Mouse (Mus musculus): ENCODE data around the gene Aldh9a1. TPM values are rescaled to one million over a fixed set of nuclear protein-coding genes. Genes with fewer than 3 reads are reported as not detected.

Gene Aldh9a1
- polyA plus RNA-seq, 1 experiment from 2014 or later = 36.5 TPM

- ATAC-seq (ENCODE audit: insufficient number of reproducible peaks, low FRiP score, low TSS enrichment, low read depth) (no peak), DNase-seq (ENCODE audit: low spot score) (no peak)
- H3K9me3 ChIP-seq (ENCODE audit: control insufficient read depth, low read length) = no peaks in the 10 kb centered on the region
- no peak overlapping the region for H3K4me3 ChIP-seq (ENCODE audit: low read depth, low read length)
- H3K4me1 ChIP-seq (ENCODE audit: control insufficient read depth, insufficient read depth, low read length) = peaks cover 6% of the 10 kb centered on the region; the same call in 1 of the 2 replicates
- 75% methylated on average over 4 of the region's 4 CpGs for WGBS
- peaks cover 6% of the 10 kb centered on the region; the same call in 1 of the 2 replicates for H3K27me3 ChIP-seq (ENCODE audit: control insufficient read depth, insufficient read depth, low read length)
- no peak overlapping the region for H3K4me2 ChIP-seq (ENCODE audit: low read depth, severe bottlenecking)
- no peak overlapping the region for H3K27ac ChIP-seq (replicated peaks; ENCODE audit: low read depth, low read length)
- H3K36me3 ChIP-seq (ENCODE audit: control insufficient read depth, insufficient read depth, low read length) = no peaks in the 10 kb centered on the region
- H3K9ac ChIP-seq (ENCODE audit: low read length) = no peak overlapping the region
Measured at GRCm38 (mm10) chr1:167390381-167390780, 40.6 kb downstream of the Aldh9a1 start.

GRCm38 (mm10) chr1:167391241-167391640 lies 41.5 kb downstream of the Aldh9a1 start:
- Histone ChIP-seq H3K27ac (replicated peaks; ENCODE audit: low read depth, low read length) (no peak overlapping the region), H3K4me3 (ENCODE audit: low read depth, low read length) (no peak overlapping the region), H3K4me2 (ENCODE audit: low read depth, severe bottlenecking) (no peak overlapping the region), H3K27me3 (ENCODE audit: control insufficient read depth, insufficient read depth, low read length) (peaks cover 6% of the 10 kb centered on the region; the same call in 1 of the 2 replicates), H3K36me3 (ENCODE audit: control insufficient read depth, insufficient read depth, low read length) (no peaks in the 10 kb centered on the region), H3K4me1 (ENCODE audit: control insufficient read depth, insufficient read depth, low read length) (peaks cover 6% of the 10 kb centered on the region; the same call in 1 of the 2 replicates), H3K9ac (ENCODE audit: low read length) (no peak overlapping the region), H3K9me3 (ENCODE audit: control insufficient read depth, low read length) (no peaks in the 10 kb centered on the region)
- 79% methylated on average over 6 of the region's 6 CpGs for WGBS
- DNase-seq (ENCODE audit: low spot score) = no peak
- ATAC-seq (ENCODE audit: insufficient number of reproducible peaks, low FRiP score, low TSS enrichment, low read depth) = no peak

DNA sequence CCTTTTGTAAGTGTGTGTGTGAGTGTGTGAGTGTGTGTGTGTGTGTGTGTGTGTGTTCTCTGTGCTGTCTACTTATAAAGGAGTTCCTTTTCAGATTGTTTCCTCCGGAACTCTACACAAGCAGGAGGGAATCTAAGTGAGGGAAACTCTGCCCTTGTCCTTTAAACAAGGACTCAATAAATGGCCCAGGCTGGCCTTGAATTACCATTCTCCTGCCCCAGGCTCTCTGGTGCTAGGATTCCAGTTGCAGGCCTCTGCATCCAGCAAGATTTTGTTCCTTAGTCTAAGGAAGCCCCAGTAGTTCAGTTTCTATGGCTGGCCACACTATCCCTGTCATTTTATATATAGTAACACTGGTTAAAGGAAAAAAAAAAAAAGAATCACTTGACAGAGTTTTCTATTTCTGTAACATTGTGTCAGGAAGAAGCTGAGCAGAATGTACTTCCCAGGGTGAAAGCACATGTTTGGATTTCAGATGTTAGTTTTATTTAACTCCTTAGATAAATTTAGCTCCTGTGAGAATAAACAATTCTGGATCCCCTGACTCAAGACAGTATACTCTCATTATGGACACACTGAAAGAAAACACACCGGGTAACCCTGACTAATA lies 42.3 kb downstream of the Aldh9a1 start:
- DNase-seq (ENCODE audit: low spot score) = no peak
- WGBS = 48% methylated on average over 2 of the region's 2 CpGs
- H3K9me3 ChIP-seq (ENCODE audit: control insufficient read depth, low read length) = no peaks in the 10 kb centered on the region
- 0 out of 2 replicates have a peak overlapping the region, but pooled peaks have one; percentile 5 for H3K9ac ChIP-seq (ENCODE audit: low read length)
- ATAC-seq (ENCODE audit: insufficient number of reproducible peaks, low FRiP score, low TSS enrichment, low read depth) = no peak
- no peak overlapping the region; the same call in 1 of the 2 replicates for H3K4me2 ChIP-seq (ENCODE audit: low read depth, severe bottlenecking)
- H3K27ac ChIP-seq (replicated peaks; ENCODE audit: low read depth, low read length) = no peak overlapping the region
- peaks cover 6% of the 10 kb centered on the region; the same call in 1 of the 2 replicates for H3K4me1 ChIP-seq (ENCODE audit: control insufficient read depth, insufficient read depth, low read length)
- H3K4me3 ChIP-seq (ENCODE audit: low read depth, low read length) = no peak overlapping the region
- peaks cover 6% of the 10 kb centered on the region; the same call in 1 of the 2 replicates for H3K27me3 ChIP-seq (ENCODE audit: control insufficient read depth, insufficient read depth, low read length)
- H3K36me3 ChIP-seq (ENCODE audit: control insufficient read depth, insufficient read depth, low read length) = no peaks in the 10 kb centered on the region

DNA sequence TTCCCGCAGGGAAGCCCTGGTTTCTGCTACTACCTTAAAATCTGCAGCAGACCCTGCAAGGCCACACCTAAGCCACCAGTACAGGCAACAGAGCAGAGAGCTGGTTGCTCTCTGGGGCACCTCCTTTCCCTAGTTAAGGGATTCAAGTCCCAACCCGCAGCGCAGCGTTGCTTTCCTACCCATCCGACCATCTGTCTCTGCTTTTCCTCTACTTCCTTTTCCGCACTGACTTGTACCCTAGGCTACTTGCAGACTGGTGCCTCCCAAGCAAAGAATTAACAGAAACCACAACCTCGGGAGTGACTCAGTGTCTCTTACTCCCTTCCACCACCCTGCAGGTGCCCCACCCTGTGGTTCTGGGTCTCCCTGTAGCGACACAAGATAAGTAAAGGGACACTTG lies 42.9 kb downstream of the Aldh9a1 start:
- Histone ChIP-seq H3K9me3 (ENCODE audit: control insufficient read depth, low read length) (no peaks in the 10 kb centered on the region), H3K4me2 (ENCODE audit: low read depth, severe bottlenecking) (peak overlapping the region; percentile 88), H3K27me3 (ENCODE audit: control insufficient read depth, insufficient read depth, low read length) (peaks cover 6% of the 10 kb centered on the region; the same call in 1 of the 2 replicates), H3K36me3 (ENCODE audit: control insufficient read depth, insufficient read depth, low read length) (no peaks in the 10 kb centered on the region), H3K4me1 (ENCODE audit: control insufficient read depth, insufficient read depth, low read length) (peaks cover 6% of the 10 kb centered on the region; the same call in 1 of the 2 replicates), H3K27ac (replicated peaks; ENCODE audit: low read depth, low read length) (no peak overlapping the region), H3K4me3 (ENCODE audit: low read depth, low read length) (peak overlapping the region; percentile 58; the same call in 1 of the 2 replicates), H3K9ac (ENCODE audit: low read length) (peak overlapping the region; percentile 5; the same call in 1 of the 2 replicates)
- ATAC-seq (ENCODE audit: insufficient number of reproducible peaks, low FRiP score, low TSS enrichment, low read depth) (no peak), DNase-seq (ENCODE audit: low spot score) (no peak)
- WGBS = 9% methylated on average over 8 of the region's 8 CpGs

- Histone ChIP-seq H3K4me2 (ENCODE audit: low read depth, severe bottlenecking) (peak overlapping the region; percentile 88), H3K4me3 (ENCODE audit: low read depth, low read length) (peak overlapping the region; percentile 58), H3K9ac (ENCODE audit: low read length) (peak overlapping the region; percentile 94; the same call in 1 of the 2 replicates), H3K27me3 (ENCODE audit: control insufficient read depth, insufficient read depth, low read length) (peaks cover 6% of the 10 kb centered on the region; the same call in 1 of the 2 replicates), H3K27ac (replicated peaks; ENCODE audit: low read depth, low read length) (no peak overlapping the region), H3K9me3 (ENCODE audit: control insufficient read depth, low read length) (no peaks in the 10 kb centered on the region), H3K4me1 (ENCODE audit: control insufficient read depth, insufficient read depth, low read length) (peaks cover 6% of the 10 kb centered on the region; the same call in 1 of the 2 replicates), H3K36me3 (ENCODE audit: control insufficient read depth, insufficient read depth, low read length) (no peaks in the 10 kb centered on the region)
- no peak for DNase-seq (ENCODE audit: low spot score)
- under 1% methylated on average over 15 of the region's 15 CpGs for WGBS
- ATAC-seq (ENCODE audit: insufficient number of reproducible peaks, low FRiP score, low TSS enrichment, low read depth) = peak; percentile 48
Measured at GRCm38 (mm10) chr1:167393281-167393680, 43.5 kb downstream of the Aldh9a1 start.

- H3K9me3 ChIP-seq (ENCODE audit: control insufficient read depth, low read length) = no peaks in the 10 kb centered on the region
- H3K4me2 ChIP-seq (ENCODE audit: low read depth, severe bottlenecking) = peak within 1 kb of the TSS; percentile 88
- peaks cover 6% of the 10 kb centered on the region; the same call in 1 of the 2 replicates for H3K27me3 ChIP-seq (ENCODE audit: control insufficient read depth, insufficient read depth, low read length)
- H3K9ac ChIP-seq (ENCODE audit: low read length) = peak within 1 kb of the TSS; percentile 94
- ATAC-seq (ENCODE audit: insufficient number of reproducible peaks, low FRiP score, low TSS enrichment, low read depth) (peak; percentile 96), DNase-seq (ENCODE audit: low spot score) (peak; percentile 97)
- H3K27ac ChIP-seq (replicated peaks; ENCODE audit: low read depth, low read length) = peak within 1 kb of the TSS; percentile 89
- H3K4me1 ChIP-seq (ENCODE audit: control insufficient read depth, insufficient read depth, low read length) = peaks cover 6% of the 10 kb centered on the region; the same call in 1 of the 2 replicates
- peak within 1 kb of the TSS; percentile 58 for H3K4me3 ChIP-seq (ENCODE audit: low read depth, low read length)
- WGBS = under 1% methylated on average over 45 of the region's 45 CpGs
- H3K36me3 ChIP-seq (ENCODE audit: control insufficient read depth, insufficient read depth, low read length) = no peaks in the 10 kb centered on the region
Measured at GRCm38 (mm10) chr1:167393683-167394492, 44.1 kb downstream of the Aldh9a1 start, which contains the start of gene Mgst3. Mgst3 (minus strand) TSS chr1:167393841.

DNA sequence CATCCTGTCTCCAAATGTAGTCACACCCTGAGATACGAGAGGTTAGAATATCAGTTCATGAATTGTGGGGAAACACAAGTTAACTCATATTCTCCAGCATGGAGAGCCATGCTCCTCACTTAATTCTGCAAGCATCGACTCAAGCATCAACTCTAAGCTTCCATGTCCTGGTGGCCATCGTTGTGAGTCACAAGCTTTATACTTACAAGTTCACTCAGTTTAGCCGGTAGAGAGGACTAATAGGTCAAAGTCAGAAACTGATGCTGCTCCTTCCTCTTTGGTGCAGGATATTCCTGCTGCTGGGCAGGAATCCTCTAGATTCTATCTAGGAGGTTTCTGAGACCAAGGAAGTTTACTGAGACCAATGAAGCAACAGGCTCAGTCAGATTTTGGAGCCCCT lies 55.4 kb downstream of the Aldh9a1 start:
- Histone ChIP-seq H3K27ac (replicated peaks; ENCODE audit: low read depth, low read length) (no peak overlapping the region), H3K9ac (ENCODE audit: low read length) (no peak overlapping the region), H3K9me3 (ENCODE audit: control insufficient read depth, low read length) (no peaks in the 10 kb centered on the region), H3K4me3 (ENCODE audit: low read depth, low read length) (no peak overlapping the region), H3K36me3 (ENCODE audit: control insufficient read depth, insufficient read depth, low read length) (no peaks in the 10 kb centered on the region), H3K27me3 (ENCODE audit: control insufficient read depth, insufficient read depth, low read length) (0 out of 2 replicates have a peak, but pooled peaks cover 2% of the 10 kb centered on the region), H3K4me2 (ENCODE audit: low read depth, severe bottlenecking) (no peak overlapping the region), H3K4me1 (ENCODE audit: control insufficient read depth, insufficient read depth, low read length) (no peaks in the 10 kb centered on the region)
- WGBS = 85% methylated on average over 4 of the region's 4 CpGs
- ATAC-seq (ENCODE audit: insufficient number of reproducible peaks, low FRiP score, low TSS enrichment, low read depth) = no peak
- DNase-seq (ENCODE audit: low spot score) = no peak

DNA sequence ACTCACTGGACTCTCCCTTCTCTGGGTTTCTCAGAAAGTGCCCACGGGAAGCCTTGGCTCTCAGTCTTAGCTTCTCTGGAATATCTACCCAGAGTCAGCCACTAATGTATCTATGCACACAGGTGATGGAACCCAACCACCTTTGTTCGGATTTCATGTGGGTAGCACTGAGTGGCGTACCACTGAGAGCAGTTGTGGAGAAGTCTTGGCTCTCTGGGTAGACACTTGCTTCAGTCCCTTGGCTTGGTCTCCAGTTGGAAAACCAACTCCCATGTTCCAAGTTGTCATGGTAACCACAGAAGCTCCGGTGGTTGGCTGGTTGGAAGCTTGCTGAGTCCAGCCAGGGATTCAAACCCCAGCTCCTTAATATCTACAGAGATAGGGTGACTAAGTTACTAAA lies 59.8 kb downstream of the Aldh9a1 start:
- Histone ChIP-seq H3K36me3 (ENCODE audit: control insufficient read depth, insufficient read depth, low read length) (no peaks in the 10 kb centered on the region), H3K4me3 (ENCODE audit: low read depth, low read length) (no peak overlapping the region), H3K4me1 (ENCODE audit: control insufficient read depth, insufficient read depth, low read length) (no peaks in the 10 kb centered on the region), H3K9me3 (ENCODE audit: control insufficient read depth, low read length) (no peaks in the 10 kb centered on the region), H3K4me2 (ENCODE audit: low read depth, severe bottlenecking) (no peak overlapping the region), H3K27me3 (ENCODE audit: control insufficient read depth, insufficient read depth, low read length) (0 out of 2 replicates have a peak, but pooled peaks cover 2% of the 10 kb centered on the region), H3K9ac (ENCODE audit: low read length) (no peak overlapping the region), H3K27ac (replicated peaks; ENCODE audit: low read depth, low read length) (no peak overlapping the region)
- WGBS = 84% methylated on average over 4 of the region's 4 CpGs
- DNase-seq (ENCODE audit: low spot score) (no peak), ATAC-seq (ENCODE audit: insufficient number of reproducible peaks, low FRiP score, low TSS enrichment, low read depth) (no peak)
